Comparison of ENCODE assay signal across 9 mouse cellular contexts in genomic region chr1:84881248-84882065, GRCm38 (mm10). TPM values are rescaled to one million over a fixed set of nuclear protein-coding genes. Genes with fewer than 3 reads are reported as not detected.
A peak's percentile ranks its signal among the peaks of the same experiment; 100 is the strongest.
DNase-seq lines count a peak whose midpoint lies in the region; ATAC-seq lines count a peak whose summit lies in the region.
"Had no signal": no experiment of that assay in that cellular context is flagged by ENCODE, and none has a peak within 500 bp of the region (broad histone marks: within the 10 kb centered on the region; RNA-seq: fewer than 3 reads in every experiment).

No protein-coding gene starts in this region.

- no peaks in the 10 kb centered on the region for H3K36me3 ChIP-seq in forebrain, embryonic 10.5 days (replicated peaks)
- no peaks in the 10 kb centered on the region for H3K36me3 ChIP-seq in forebrain, embryonic 13.5 days (ENCODE audit: poor library complexity, severe bottlenecking)
- H3K36me3 ChIP-seq in midbrain, embryonic 11.5 days (ENCODE audit: control insufficient read depth, insufficient read depth, low read length) = no peaks in the 10 kb centered on the region
- H3K36me3 ChIP-seq in midbrain, embryonic 16.5 days (ENCODE audit: control insufficient read depth, insufficient read depth, low read length) = no peaks in the 10 kb centered on the region
- H3K36me3 ChIP-seq in macrophage (ENCODE audit: inconsistent target) = no peaks in the 10 kb centered on the region
- H3K36me3 ChIP-seq: limb, embryonic 13.5 days had no signal

- WGBS in forebrain, embryonic 10.5 days = 67% methylated on average over 11 of the region's 11 CpGs
- WGBS in forebrain, embryonic 13.5 days = 68% methylated on average over 11 of the region's 11 CpGs
- whole genome bisulfite sequencing in midbrain, embryonic 11.5 days = 64% methylated on average over 11 of the region's 11 CpGs
- 59% methylated on average over 11 of the region's 11 CpGs for WGBS in midbrain, embryonic 16.5 days
- 81% methylated on average over 11 of the region's 11 CpGs for WGBS in macrophage (ENCODE audit: missing documents)

- H3K4me2 ChIP-seq in forebrain, embryonic 13.5 days = no peak overlapping the region
- no peak overlapping the region for H3K4me2 ChIP-seq in midbrain, embryonic 11.5 days
- no peak overlapping the region for H3K4me2 ChIP-seq in midbrain, embryonic 16.5 days (ENCODE audit: low read length)
- H3K4me2 ChIP-seq: limb, embryonic 13.5 days had no signal

- no peaks in the 10 kb centered on the region for H3K79me2 ChIP-seq in macrophage (ENCODE audit: inconsistent target)

- no peak for ATAC-seq in forebrain, embryonic 13.5 days
- ATAC-seq in midbrain, embryonic 11.5 days (ENCODE audit: low FRiP score) = peak; percentile 27; the same call in 1 of the 2 replicates
- ATAC-seq in midbrain, embryonic 16.5 days = no peak

- peaks cover 9% of the 10 kb centered on the region for H3K4me1 ChIP-seq in forebrain, embryonic 10.5 days
- H3K4me1 ChIP-seq in forebrain, embryonic 13.5 days = no peaks in the 10 kb centered on the region
- H3K4me1 ChIP-seq in midbrain, embryonic 11.5 days (ENCODE audit: control insufficient read depth, insufficient read depth, low read length) = no peaks in the 10 kb centered on the region
- no peaks in the 10 kb centered on the region for H3K4me1 ChIP-seq in midbrain, embryonic 16.5 days (ENCODE audit: control insufficient read depth, insufficient read depth, low read length)
- H3K4me1 ChIP-seq: limb, embryonic 13.5 days had no signal

- DNase-seq in forebrain, embryonic 10.5 days (ENCODE audit: extremely low spot score, low spot score) = no peak
- DNase-seq in midbrain, embryonic 11.5 days (ENCODE audit: low spot score, missing footprints) = no peak
- DNase-seq in brain, adult 2 months (ENCODE audit: low read depth, low spot score) = peak; percentile 92
- DNase-seq in B cell, adult 2 months = no peak
- no peak for DNase-seq in cerebellum, postnatal 4 days (ENCODE audit: low spot score in 2 of 2)

- 0 out of 2 replicates have a peak overlapping the region, but pooled peaks have one; percentile 21 for H3K27ac ChIP-seq in forebrain, embryonic 10.5 days
- H3K27ac ChIP-seq in forebrain, embryonic 13.5 days = no peak overlapping the region
- H3K27ac ChIP-seq in midbrain, embryonic 11.5 days (ENCODE audit: low read depth, low read length) = no peak overlapping the region
- H3K27ac ChIP-seq in midbrain, embryonic 16.5 days (ENCODE audit: low read length) = no peak overlapping the region
- peak overlapping the region; percentile 43; the same call in 1 of the 2 replicates for H3K27ac ChIP-seq in macrophage
- H3K27ac ChIP-seq: limb, embryonic 13.5 days had no signal

- H3K4me3 ChIP-seq in forebrain, embryonic 10.5 days = no peak overlapping the region
- no peak overlapping the region for H3K4me3 ChIP-seq in forebrain, embryonic 13.5 days
- no peak overlapping the region for H3K4me3 ChIP-seq in midbrain, embryonic 11.5 days (ENCODE audit: low read depth, low read length)
- H3K4me3 ChIP-seq in midbrain, embryonic 16.5 days (ENCODE audit: low read depth, low read length) = no peak overlapping the region
- no peak overlapping the region for H3K4me3 ChIP-seq in macrophage (ENCODE audit: inconsistent target)
- H3K4me3 ChIP-seq: limb, embryonic 13.5 days had no signal

- H3K9me3 ChIP-seq in forebrain, embryonic 10.5 days = peaks cover 4% of the 10 kb centered on the region; the same call in 1 of the 2 replicates
- H3K9me3 ChIP-seq in forebrain, embryonic 13.5 days (replicated peaks) = no peaks in the 10 kb centered on the region
- no peaks in the 10 kb centered on the region for H3K9me3 ChIP-seq in midbrain, embryonic 11.5 days (ENCODE audit: control insufficient read depth, low read length)
- H3K9me3 ChIP-seq in midbrain, embryonic 16.5 days (replicated peaks; ENCODE audit: control insufficient read depth, low read length, poor library complexity, severe bottlenecking) = no peaks in the 10 kb centered on the region

- H3K9ac ChIP-seq in forebrain, embryonic 13.5 days = no peak overlapping the region
- no peak overlapping the region for H3K9ac ChIP-seq in midbrain, embryonic 11.5 days (ENCODE audit: low read length)
- no peak overlapping the region for H3K9ac ChIP-seq in midbrain, embryonic 16.5 days (ENCODE audit: low read depth, low read length)
- H3K9ac ChIP-seq: limb, embryonic 13.5 days had no signal

- H3K27me3 ChIP-seq in forebrain, embryonic 10.5 days (ENCODE audit: poor library complexity, severe bottlenecking) = no peaks in the 10 kb centered on the region
- H3K27me3 ChIP-seq in forebrain, embryonic 13.5 days = no peaks in the 10 kb centered on the region
- H3K27me3 ChIP-seq in midbrain, embryonic 11.5 days (ENCODE audit: control insufficient read depth, insufficient read depth, low read length) = no peaks in the 10 kb centered on the region
- H3K27me3 ChIP-seq in midbrain, embryonic 16.5 days (ENCODE audit: control insufficient read depth, insufficient read depth, low read depth, low read length) = no peaks in the 10 kb centered on the region
- H3K27me3 ChIP-seq: limb, embryonic 13.5 days had no signal

RNA-seq across cellular contexts. Expression of gene Trip12, which starts 41.1 kb away (rescaled TPM):
- polyA plus RNA-seq in forebrain, embryonic 10.5 days (2016; fragmentation: Nextera tagmentation; extraction: Ambion mirVana) = 79.2 and 87.5 TPM in 2 replicates
- polyA plus RNA-seq in forebrain, embryonic 13.5 days (2015; fragmentation: Nextera tagmentation; extraction: Ambion mirVana) = 66.3 and 74.0 TPM in 2 replicates
- 99.4 and 107 TPM in 2 replicates for polyA plus RNA-seq in midbrain, embryonic 11.5 days (2014; fragmentation: Nextera tagmentation; extraction: Ambion mirVana)
- polyA plus RNA-seq in midbrain, embryonic 16.5 days (2015; fragmentation: Nextera tagmentation; extraction: Ambion mirVana) = 44.4 and 53.3 TPM in 2 replicates
- 1,000 to 10,000 TPM in 1 of 26 experiments, 100 to 1,000 TPM in 25; 722 to 1,220 (median 810) TPM for total RNA-seq in macrophage (2018; cell fraction: chromatin; rRNA removed)
- 100 to 1,000 TPM; 212 to 336 (median 265) TPM for total RNA-seq in macrophage (2018; cell fraction: cytosol; rRNA removed)
- 100 to 1,000 TPM; 387 to 902 (median 495) TPM for total RNA-seq in macrophage (2018; cell fraction: nucleus; rRNA removed)
- polyA plus RNA-seq in macrophage (2018) = 138 to 185 TPM (median 152 TPM) in 3 replicates

RNA-seq across cellular contexts. Expression of gene Fbxo36, which starts 41.8 kb away (rescaled TPM):
- 10.2 and 11.5 TPM in 2 replicates for polyA plus RNA-seq in forebrain, embryonic 10.5 days (2016; fragmentation: Nextera tagmentation; extraction: Ambion mirVana)
- 9.4 and 9.7 TPM in 2 replicates for polyA plus RNA-seq in forebrain, embryonic 13.5 days (2015; fragmentation: Nextera tagmentation; extraction: Ambion mirVana)
- polyA plus RNA-seq in midbrain, embryonic 11.5 days (2014; fragmentation: Nextera tagmentation; extraction: Ambion mirVana) = 10.7 and 12.3 TPM in 2 replicates
- 6.0 and 6.6 TPM in 2 replicates for polyA plus RNA-seq in midbrain, embryonic 16.5 days (2015; fragmentation: Nextera tagmentation; extraction: Ambion mirVana)
- 1 to 10 TPM in 8 of 26 experiments, under 1 TPM in 11, not detected in 7; 0.51 to 1.9 (median 0.97) TPM for total RNA-seq in macrophage (2018; cell fraction: chromatin; rRNA removed)
- 1 to 10 TPM; 1.7 to 4.2 (median 2.8) TPM for total RNA-seq in macrophage (2018; cell fraction: cytosol; rRNA removed)
- 1 to 10 TPM in 6 of 26 experiments, under 1 TPM in 10, not detected in 10; 0.47 to 2.6 (median 0.87) TPM for total RNA-seq in macrophage (2018; cell fraction: nucleus; rRNA removed)
- 2.8 to 6.1 TPM (median 5.5 TPM) in 3 replicates for polyA plus RNA-seq in macrophage (2018)

RNA-seq across cellular contexts. Expression of gene Slc16a14, which starts 53.5 kb away (rescaled TPM):
- 0.68 and 1.5 TPM in 2 replicates for polyA plus RNA-seq in forebrain, embryonic 10.5 days (2016; fragmentation: Nextera tagmentation; extraction: Ambion mirVana)
- 10.9 and 15.6 TPM in 2 replicates for polyA plus RNA-seq in forebrain, embryonic 13.5 days (2015; fragmentation: Nextera tagmentation; extraction: Ambion mirVana)
- 4.7 and 4.8 TPM in 2 replicates for polyA plus RNA-seq in midbrain, embryonic 11.5 days (2014; fragmentation: Nextera tagmentation; extraction: Ambion mirVana)
- polyA plus RNA-seq in midbrain, embryonic 16.5 days (2015; fragmentation: Nextera tagmentation; extraction: Ambion mirVana) = 17.2 and 17.7 TPM in 2 replicates
- total RNA-seq in macrophage (2018; cell fraction: chromatin; rRNA removed) = under 1 TPM in 9 of 26 experiments, not detected in 17; 0.16 to 0.38 (median 0.25) TPM
- under 1 TPM in 18 of 26 experiments, not detected in 8; 0.03 to 0.28 (median 0.07) TPM for total RNA-seq in macrophage (2018; cell fraction: cytosol; rRNA removed)
- under 1 TPM in 3 of 26 experiments, not detected in 23; 0.20 to 0.77 (median 0.33) TPM for total RNA-seq in macrophage (2018; cell fraction: nucleus; rRNA removed)
- 0.06 to 0.07 TPM in 2 of 3 replicates, not detected in the other for polyA plus RNA-seq in macrophage (2018)

Comparison
In these comparisons a context has a peak if more than half of its experiments do, and no peak if none do; other contexts are left out.
1. H3K27ac ChIP-seq: peak in forebrain, embryonic 10.5 days (single experiment) and macrophage (single experiment); none in forebrain, embryonic 13.5 days (single experiment), midbrain, embryonic 11.5 days (single experiment) and midbrain, embryonic 16.5 days (single experiment).